Mouse (Mus musculus) intestine, embryonic 16.5 days (tissue): Measurements from ENCODE around the gene Efna4. TPM values are rescaled to one million over a fixed set of nuclear protein-coding genes. Genes with fewer than 3 reads are reported as not detected.

Experiments
- ATAC-seq: fragments of 200-750 bp; cut with Nextera tagmentation; 2 replicates; pipeline ENCODE4 v1.8.0; 2017; ENCODE audit warnings: moderate TSS enrichment, moderate library complexity
- H3K27ac ChIP-seq: fragments of 300-500 bp; sonication (generic); 2 replicates; pipeline ENCODE4 v1.5.1; 2014; ENCODE audit warnings: mild to moderate bottlenecking, low read length
- H3K27me3 ChIP-seq: fragments of 300-500 bp; sonication (generic); replicated peaks from 2 replicates; pipeline ENCODE4 v1.6.1; 2014; ENCODE audit warnings: low read length, control low read depth, mixed read lengths; ENCODE audit not compliant: control insufficient read depth, insufficient read depth
- H3K36me3 ChIP-seq: fragments of 300-500 bp; sonication (generic); 2 replicates; pipeline ENCODE4 v1.6.1; 2014; ENCODE audit warnings: low read length, control low read depth; ENCODE audit not compliant: control insufficient read depth, insufficient read depth
- H3K4me1 ChIP-seq: fragments of 300-500 bp; sonication (generic); 2 replicates; pipeline ENCODE4 v1.6.1; 2014; ENCODE audit warnings: low read length, control low read depth, mixed read lengths; ENCODE audit not compliant: control insufficient read depth, insufficient read depth
- H3K4me2 ChIP-seq: fragments of 300-500 bp; sonication (generic); 2 replicates; pipeline ENCODE4 v1.6.1; 2014; ENCODE audit warnings: low read depth, low read length, control low read depth
- H3K4me3 ChIP-seq: fragments of 300-500 bp; sonication (generic); 2 replicates; pipeline ENCODE4 v1.5.1; 2014; ENCODE audit warnings: mild to moderate bottlenecking, low read length
- H3K9ac ChIP-seq: fragments of 300-500 bp; sonication (generic); 2 replicates; pipeline ENCODE4 v1.6.1; 2014; ENCODE audit warnings: low read depth, low read length
- H3K9me3 ChIP-seq: fragments of 300-500 bp; sonication (generic); 2 replicates; pipeline ENCODE4 v1.6.1; 2016; ENCODE audit warnings: low read length, control low read depth; ENCODE audit not compliant: control insufficient read depth
- WGBS: fragments of 180-500 bp; shearing (Covaris S2); extraction: QIAGEN DNeasy Blood & Tissue Kit; methylation state at CpG from one replicate; pipeline ENCODE4 v1.1.7; 2014; 5-methylcytosine and 5-hydroxymethylcytosine counted together
- polyA plus RNA-seq: library from polyadenylated mRNA; unstranded; fragments of >200 nt; fragmentation: Nextera tagmentation; extraction: Ambion mirVana; gene quantifications from 2 replicates; pipeline ENCODE4 v1.2.1, GENCODE M21; 2015

Efna4 gene
- polyA plus RNA-seq, 1 experiment from 2014 or later, result 14.1 TPM

DNA sequence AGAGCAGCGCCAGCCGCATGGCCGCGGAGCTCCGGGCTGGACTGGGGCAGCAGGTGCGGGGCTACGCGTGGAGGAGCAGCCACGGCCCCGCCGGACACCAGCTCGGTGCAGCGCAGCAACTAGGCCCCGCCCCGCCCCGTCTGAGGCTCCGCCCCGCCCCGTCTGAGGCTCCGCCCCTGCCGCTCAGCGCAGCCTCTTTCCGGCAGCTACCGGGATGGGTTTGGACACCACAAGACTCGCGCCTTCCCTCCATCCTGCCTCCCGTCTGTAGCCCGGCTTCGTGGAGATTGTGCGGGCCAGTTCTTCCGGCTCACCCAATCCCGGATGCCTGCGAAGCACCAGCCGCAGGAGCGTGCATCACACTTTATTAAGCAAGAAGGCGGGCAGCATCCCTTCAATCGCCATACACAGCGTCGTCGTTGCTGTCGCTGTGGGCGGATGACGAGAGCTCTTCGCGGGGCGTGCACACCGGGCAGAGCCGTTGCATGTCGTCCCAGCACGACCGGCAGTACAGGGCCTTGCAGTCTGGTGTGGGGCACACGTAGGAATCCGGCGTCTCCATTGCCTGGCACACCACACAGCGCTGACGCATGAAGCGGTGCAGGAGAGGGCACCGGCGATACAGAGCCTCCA lies 12.2 kb upstream of the Efna4 start, which contains the start of gene Adam15:
Gene Adam15 (minus strand): TSS at position 128 of the 633 bp plus-strand sequence.
- no peaks in the 10 kb centered on the region for H3K9me3 ChIP-seq
- H3K4me2 ChIP-seq, result peak within 1 kb of the TSS; percentile 99
- H3K4me3 ChIP-seq, result peak within 1 kb of the TSS; percentile 77
- peak within 1 kb of the TSS; percentile 77 for H3K9ac ChIP-seq
- no peaks in the 10 kb centered on the region for H3K27me3 ChIP-seq
- WGBS, result under 1% methylated on average over 59 of the region's 59 CpGs
- ATAC-seq, result peak; percentile 90
- peaks cover 26% of the 10 kb centered on the region for H3K4me1 ChIP-seq
- H3K27ac ChIP-seq, result peak within 1 kb of the TSS; percentile 54
- H3K36me3 ChIP-seq, result no peaks in the 10 kb centered on the region; the same call in 1 of the 2 replicates

DNA sequence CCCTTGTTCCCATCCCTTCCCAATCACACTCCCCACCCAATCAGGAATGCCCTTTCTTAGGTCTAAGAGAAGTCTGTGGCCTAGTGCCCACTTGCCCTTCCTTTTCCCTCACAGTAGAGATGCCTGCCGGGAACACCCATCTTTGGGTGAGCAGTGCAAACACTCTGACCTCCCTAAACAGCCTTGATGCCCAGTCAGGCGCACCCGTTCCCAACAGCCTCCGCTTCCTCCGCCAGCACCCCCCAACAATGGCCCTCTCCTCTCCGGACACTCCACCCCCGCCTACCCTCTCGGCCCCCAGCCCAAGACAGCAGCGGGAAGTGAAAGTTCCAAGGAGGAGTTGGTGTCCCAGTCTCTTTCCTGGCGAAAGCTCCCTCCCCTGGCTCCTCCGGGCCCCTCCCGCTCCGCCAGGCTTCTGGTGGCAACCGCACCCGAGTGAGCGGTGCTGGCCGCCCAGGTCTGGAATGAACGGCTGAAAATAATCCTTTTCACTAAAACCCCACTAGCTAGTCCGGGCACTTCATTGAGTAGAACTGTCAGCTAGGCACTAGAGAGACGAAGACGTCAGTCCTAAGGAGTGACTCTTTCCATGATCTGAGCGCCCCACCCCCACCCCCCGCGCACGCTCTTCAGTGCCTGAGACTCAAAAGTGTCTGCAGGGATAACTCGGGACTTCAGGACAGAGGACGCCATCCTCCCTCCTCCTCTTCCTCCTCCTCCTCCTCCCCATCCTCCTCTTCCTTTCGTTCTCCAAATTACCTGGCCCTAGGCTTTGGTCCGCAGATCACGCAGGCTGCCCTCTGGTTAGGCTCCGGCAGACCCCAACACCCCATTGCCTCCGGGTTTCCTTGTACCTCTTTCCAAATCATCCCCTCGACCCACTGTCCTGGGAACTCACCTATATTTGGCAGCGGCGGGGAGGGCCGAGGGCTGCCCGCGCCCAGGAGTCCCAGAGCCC lies 11.4 kb upstream of the Efna4 start:
- Histone ChIP-seq H3K4me1 (peaks cover 20% of the 10 kb centered on the region), H3K9ac (peak overlapping the region; percentile 77), H3K4me3 (peak overlapping the region; percentile 77), H3K9me3 (no peaks in the 10 kb centered on the region), H3K27me3 (no peaks in the 10 kb centered on the region), H3K4me2 (peak overlapping the region; percentile 99), H3K27ac (peak overlapping the region; percentile 54), H3K36me3 (no peaks in the 10 kb centered on the region; the same call in 1 of the 2 replicates)
- WGBS, result under 1% methylated on average over 38 of the region's 38 CpGs
- peak; percentile 61 for ATAC-seq

DNA sequence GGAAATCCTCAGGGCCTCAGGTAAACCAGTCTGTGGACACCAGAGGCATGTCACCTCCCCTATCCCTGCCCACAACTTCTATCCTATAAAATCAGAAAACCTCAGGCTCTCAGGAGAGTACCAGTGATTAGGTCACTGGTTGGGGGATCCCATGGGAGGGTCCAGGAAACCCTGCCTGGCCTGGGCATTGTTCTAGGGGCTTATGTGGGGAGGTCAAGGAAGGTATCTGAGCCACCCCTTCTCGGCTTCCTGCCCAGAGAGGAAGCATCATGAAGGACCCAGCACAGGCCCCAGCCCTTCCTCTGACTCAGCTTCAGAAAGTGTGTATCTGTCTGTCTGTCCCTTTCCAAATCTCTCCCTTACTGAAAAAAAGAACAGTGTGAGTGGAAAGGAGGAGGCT lies 10.1 kb upstream of the Efna4 start:
- Histone ChIP-seq H3K27me3 (no peaks in the 10 kb centered on the region), H3K27ac (peak overlapping the region; percentile 36; the same call in 1 of the 2 replicates), H3K4me2 (0 out of 2 replicates have a peak overlapping the region, but pooled peaks have one; percentile 16), H3K4me3 (no peak overlapping the region), H3K9me3 (no peaks in the 10 kb centered on the region), H3K9ac (0 out of 2 replicates have a peak overlapping the region, but pooled peaks have one; percentile 24), H3K36me3 (peaks cover 5% of the 10 kb centered on the region; the same call in 1 of the 2 replicates), H3K4me1 (peaks cover 20% of the 10 kb centered on the region)
- 67% methylated on average over 1 of the region's 1 CpGs for WGBS
- ATAC-seq, result no peak

DNA sequence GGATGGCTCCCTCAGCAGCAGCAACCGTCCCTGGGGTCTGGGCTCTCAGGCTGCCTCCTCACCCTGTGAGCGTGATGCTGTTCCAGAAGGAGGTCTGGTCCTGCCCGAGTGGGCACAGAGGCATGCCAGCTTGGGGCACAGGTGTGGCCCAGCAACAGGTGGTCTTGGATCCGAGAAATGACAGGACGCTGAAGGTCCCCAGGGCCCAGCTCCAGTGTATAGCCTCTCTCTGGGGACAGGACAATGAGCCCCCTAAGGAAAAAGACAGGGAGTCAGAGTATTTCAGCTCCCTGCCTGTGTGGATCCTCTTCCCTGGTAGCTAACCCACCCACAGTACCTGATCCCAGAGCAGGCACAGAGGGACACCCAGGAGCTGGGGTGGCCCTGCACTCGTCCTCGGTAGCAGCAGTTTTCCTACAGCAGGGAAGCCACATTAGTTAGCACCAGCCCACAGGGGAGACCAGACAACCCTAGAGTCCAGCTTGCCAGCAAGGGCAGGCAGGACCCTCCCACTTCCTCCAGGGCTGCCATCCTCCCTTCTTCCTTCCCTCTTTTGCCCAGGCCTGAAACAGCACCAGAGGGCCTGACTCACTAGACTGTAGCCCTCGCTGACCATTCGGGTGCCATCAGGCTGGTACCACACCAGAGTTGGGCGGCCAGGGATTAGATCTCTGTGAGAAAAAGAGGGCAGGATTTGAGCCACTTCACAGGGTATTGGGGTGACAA lies 9.2 kb upstream of the Efna4 start:
- no peak overlapping the region for H3K4me2 ChIP-seq
- no peaks in the 10 kb centered on the region for H3K9me3 ChIP-seq
- no peak overlapping the region for H3K27ac ChIP-seq
- peaks cover 20% of the 10 kb centered on the region for H3K4me1 ChIP-seq
- WGBS, result 84% methylated on average over 10 of the region's 10 CpGs
- H3K27me3 ChIP-seq, result no peaks in the 10 kb centered on the region
- ATAC-seq, result no peak
- H3K36me3 ChIP-seq, result peaks cover 5% of the 10 kb centered on the region; the same call in 1 of the 2 replicates
- H3K4me3 ChIP-seq, result no peak overlapping the region
- no peak overlapping the region; the same call in 1 of the 2 replicates for H3K9ac ChIP-seq

DNA sequence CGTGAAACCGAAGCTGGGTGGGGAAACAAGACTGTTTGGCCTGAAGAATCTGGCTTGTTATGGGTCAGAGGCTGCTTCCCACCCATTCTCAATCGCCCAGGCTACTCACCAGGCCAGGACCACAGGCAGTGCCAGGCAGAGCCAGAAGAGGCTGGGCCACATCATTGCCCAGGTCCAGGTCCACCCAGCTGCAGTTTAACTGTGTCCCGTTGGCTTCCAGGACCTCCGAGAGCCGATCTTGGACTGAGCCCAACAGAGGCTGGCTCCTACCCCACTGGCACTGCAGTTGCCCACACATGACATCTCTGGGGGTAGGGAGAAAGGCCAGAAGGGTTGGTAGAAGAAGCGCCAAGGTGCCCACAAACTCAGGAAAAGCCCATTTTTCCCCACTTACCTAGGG lies 5.5 kb upstream of the Efna4 start:
- Histone ChIP-seq H3K9me3 (no peaks in the 10 kb centered on the region), H3K4me2 (no peak overlapping the region), H3K9ac (0 out of 2 replicates have a peak overlapping the region, but pooled peaks have one; percentile 32), H3K4me3 (no peak overlapping the region), H3K27me3 (no peaks in the 10 kb centered on the region), H3K27ac (no peak overlapping the region), H3K4me1 (peaks cover 22% of the 10 kb centered on the region), H3K36me3 (peaks cover 7% of the 10 kb centered on the region; the same call in 1 of the 2 replicates)
- no peak for ATAC-seq
- WGBS, result 90% methylated on average over 7 of the region's 7 CpGs

DNA sequence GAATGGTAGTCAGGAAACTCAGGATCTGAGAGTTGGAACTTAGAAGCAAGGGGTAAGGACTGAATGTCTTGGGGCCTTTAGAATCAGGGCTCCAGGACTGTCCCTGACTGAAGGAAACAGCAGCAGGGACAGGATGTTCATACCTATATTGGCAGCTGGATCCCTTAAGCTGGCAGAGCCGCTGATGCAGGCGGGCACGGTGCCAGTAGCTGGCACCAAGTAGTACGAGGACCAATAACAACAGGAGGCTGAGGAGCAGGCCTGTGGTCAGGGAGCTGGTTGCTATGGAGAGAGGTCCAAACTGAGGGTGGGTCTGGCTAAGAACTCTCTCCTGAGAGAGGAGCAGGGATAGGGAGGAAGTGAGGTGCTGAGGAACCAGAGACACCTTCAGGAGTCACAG lies 4.0 kb upstream of the Efna4 start:
- Histone ChIP-seq H3K9me3 (no peaks in the 10 kb centered on the region), H3K4me2 (no peak overlapping the region), H3K9ac (no peak overlapping the region), H3K27ac (no peak overlapping the region), H3K27me3 (no peaks in the 10 kb centered on the region), H3K36me3 (peaks cover 7% of the 10 kb centered on the region; the same call in 1 of the 2 replicates), H3K4me3 (no peak overlapping the region), H3K4me1 (peaks cover 29% of the 10 kb centered on the region)
- WGBS, result 82% methylated on average over 4 of the region's 4 CpGs
- ATAC-seq, result no peak

DNA sequence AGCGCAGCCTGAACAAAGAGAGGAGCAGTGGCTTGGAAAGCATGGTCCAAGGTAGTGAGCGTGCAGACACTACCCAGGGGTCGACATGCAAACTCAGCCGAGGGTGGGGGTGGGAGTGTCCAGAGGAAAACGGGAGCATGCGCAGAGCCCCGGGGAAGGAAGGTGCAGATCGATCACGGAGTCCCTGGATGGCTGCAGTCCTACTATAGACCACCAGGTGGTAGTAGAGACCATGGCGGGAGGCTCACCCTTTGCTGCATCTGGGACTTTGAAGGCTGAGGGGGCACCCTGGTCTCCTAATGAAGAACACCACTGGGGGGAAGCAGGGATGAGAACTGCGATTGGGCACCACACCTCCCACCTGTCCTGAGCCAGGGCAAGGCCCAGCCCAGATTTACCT lies 2.6 kb upstream of the Efna4 start:
- Histone ChIP-seq H3K36me3 (0 out of 2 replicates have a peak, but pooled peaks cover 7% of the 10 kb centered on the region), H3K9me3 (no peaks in the 10 kb centered on the region), H3K9ac (peak overlapping the region; percentile 44; the same call in 1 of the 2 replicates), H3K4me3 (peak overlapping the region; percentile 15; the same call in 1 of the 2 replicates), H3K27ac (no peak overlapping the region; the same call in 1 of the 2 replicates), H3K4me2 (peak overlapping the region; percentile 43), H3K27me3 (no peaks in the 10 kb centered on the region), H3K4me1 (peaks cover 36% of the 10 kb centered on the region)
- ATAC-seq, result peak; percentile 3; the same call in 1 of the 2 replicates
- 5% methylated on average over 11 of the region's 11 CpGs for WGBS

DNA sequence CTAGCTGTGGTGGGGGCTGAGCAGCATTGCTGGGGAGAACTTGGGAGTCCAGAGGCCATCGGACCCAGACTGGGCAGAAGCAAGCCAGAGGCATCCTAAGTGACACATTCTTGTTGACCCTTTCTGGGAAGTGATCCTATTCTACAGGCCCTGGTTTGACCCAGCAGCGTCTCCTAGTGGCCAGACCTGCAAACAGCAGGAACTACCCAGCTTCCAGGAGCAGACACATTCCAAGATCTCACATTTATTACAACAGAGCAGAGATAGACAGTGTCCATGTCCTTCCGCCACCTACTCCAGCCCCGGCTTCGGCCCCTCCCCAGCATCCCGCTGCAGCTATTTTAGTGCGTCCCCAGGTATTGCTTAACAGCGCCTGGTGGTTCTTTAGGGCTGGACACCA lies 1.6 kb upstream of the Efna4 start:
- Histone ChIP-seq H3K4me1 (peaks cover 36% of the 10 kb centered on the region), H3K9ac (no peak overlapping the region), H3K9me3 (no peaks in the 10 kb centered on the region), H3K36me3 (0 out of 2 replicates have a peak, but pooled peaks cover 7% of the 10 kb centered on the region), H3K4me3 (no peak overlapping the region), H3K4me2 (no peak overlapping the region), H3K27me3 (no peaks in the 10 kb centered on the region), H3K27ac (0 out of 2 replicates have a peak overlapping the region, but pooled peaks have one; percentile 5)
- ATAC-seq, result peak; percentile 8
- WGBS, result 24% methylated on average over 8 of the region's 8 CpGs
